Mouse (Mus musculus) intestine, embryonic 15.5 days (tissue): ENCODE results near the gene Slc2a13. TPM values are rescaled to one million over a fixed set of nuclear protein-coding genes. Genes with fewer than 3 reads are reported as not detected.

Source experiments
- ATAC-seq: fragments of 200-750 bp; cut with Nextera tagmentation; 2 replicates; pipeline ENCODE4 v1.8.0; 2017; ENCODE audit warnings: moderate TSS enrichment, moderate library complexity
- H3K27ac ChIP-seq: fragments of 300-500 bp; sonication (generic); 2 replicates; pipeline ENCODE4 v1.5.1; 2015; ENCODE audit warnings: mild to moderate bottlenecking, inconsistent platforms
- H3K27me3 ChIP-seq: fragments of 300-500 bp; sonication (generic); replicated peaks from 2 replicates; pipeline ENCODE4 v1.6.1; 2015; ENCODE audit warnings: inconsistent platforms
- H3K36me3 ChIP-seq: fragments of 300-500 bp; sonication (generic); 2 replicates; pipeline ENCODE4 v1.6.1; 2015; ENCODE audit warnings: inconsistent platforms
- H3K4me1 ChIP-seq: fragments of 300-500 bp; sonication (generic); replicated peaks from 2 replicates; pipeline ENCODE4 v1.6.1; 2015; ENCODE audit warnings: inconsistent platforms
- H3K4me2 ChIP-seq: fragments of 300-500 bp; sonication (generic); replicated peaks from 2 replicates; pipeline ENCODE4 v1.6.1; 2015; ENCODE audit warnings: mild to moderate bottlenecking, inconsistent platforms
- H3K4me3 ChIP-seq: fragments of 300-500 bp; sonication (generic); replicated peaks from 2 replicates; pipeline ENCODE4 v1.5.1; 2015; ENCODE audit warnings: inconsistent platforms
- H3K9ac ChIP-seq: fragments of 300-500 bp; sonication (generic); 2 replicates; pipeline ENCODE4 v1.6.1; 2015; ENCODE audit warnings: inconsistent platforms
- H3K9me3 ChIP-seq: fragments of 300-500 bp; sonication (generic); 2 replicates; pipeline ENCODE4 v1.6.1; 2016; ENCODE audit warnings: inconsistent platforms
- WGBS: fragments of 180-500 bp; shearing (Covaris S2); methylation state at CpG from one replicate; pipeline ENCODE4 v1.1.7; 2015; 5-methylcytosine and 5-hydroxymethylcytosine counted together
- polyA plus RNA-seq: library from polyadenylated mRNA; unstranded; fragments of >200 nt; fragmentation: Nextera tagmentation; extraction: Ambion mirVana; gene quantifications from 2 replicates; pipeline ENCODE4 v1.2.1, GENCODE M21; 2015

Slc2a13 gene
- polyA plus RNA-seq, 1 experiment from 2014 or later = 1.1 TPM

DNA sequence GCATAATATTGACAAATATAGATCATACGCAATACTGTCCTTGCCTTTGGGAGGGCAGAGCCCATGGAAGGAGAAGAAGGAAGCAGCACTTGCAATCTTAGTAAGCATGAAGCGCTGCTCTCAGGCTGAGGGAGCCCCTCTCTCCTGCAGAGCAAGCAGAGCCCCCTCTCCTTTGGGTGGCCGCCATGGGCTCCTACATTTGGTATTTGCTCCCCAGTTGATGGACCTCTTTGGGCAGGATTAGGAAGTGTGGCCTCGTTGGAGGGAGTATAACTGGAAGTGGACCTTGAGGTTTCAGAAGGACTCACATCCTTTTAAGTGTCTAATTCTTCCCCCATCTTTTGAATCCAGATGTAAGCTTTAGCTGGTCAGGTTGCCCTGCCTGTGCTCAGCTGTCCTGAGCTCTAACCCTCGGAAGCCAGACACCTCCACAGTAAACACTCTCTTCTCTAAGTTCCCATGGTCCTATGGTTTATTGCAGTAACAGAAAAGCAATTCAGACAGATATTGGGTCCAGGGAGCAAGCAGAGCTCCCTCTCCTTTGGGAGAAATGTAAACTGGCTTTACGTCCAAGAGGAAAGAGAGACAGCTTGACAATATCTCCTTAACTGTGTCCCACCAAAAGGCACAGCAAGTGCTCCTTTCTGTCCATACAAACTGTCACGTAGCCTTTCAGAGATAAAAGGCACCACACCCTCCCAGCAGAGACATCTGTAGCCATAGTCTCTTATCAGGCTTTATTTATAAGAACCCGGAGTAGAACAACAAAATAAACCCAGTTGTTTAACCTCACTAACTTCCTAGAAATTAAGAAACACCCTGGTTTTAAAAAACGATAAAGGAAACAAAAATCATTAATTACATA is 321.3 kb downstream of the Slc2a13 start:
- no peaks in the 10 kb centered on the region for H3K4me1 ChIP-seq
- no peaks in the 10 kb centered on the region for H3K9me3 ChIP-seq
- ATAC-seq = no peak
- no peak overlapping the region for H3K9ac ChIP-seq
- no peaks in the 10 kb centered on the region for H3K27me3 ChIP-seq
- H3K27ac ChIP-seq = no peak overlapping the region
- no peaks in the 10 kb centered on the region for H3K36me3 ChIP-seq
- 55% methylated on average over 9 of the region's 9 CpGs for WGBS
- H3K4me3 ChIP-seq = no peak overlapping the region
- H3K4me2 ChIP-seq = no peak overlapping the region

DNA sequence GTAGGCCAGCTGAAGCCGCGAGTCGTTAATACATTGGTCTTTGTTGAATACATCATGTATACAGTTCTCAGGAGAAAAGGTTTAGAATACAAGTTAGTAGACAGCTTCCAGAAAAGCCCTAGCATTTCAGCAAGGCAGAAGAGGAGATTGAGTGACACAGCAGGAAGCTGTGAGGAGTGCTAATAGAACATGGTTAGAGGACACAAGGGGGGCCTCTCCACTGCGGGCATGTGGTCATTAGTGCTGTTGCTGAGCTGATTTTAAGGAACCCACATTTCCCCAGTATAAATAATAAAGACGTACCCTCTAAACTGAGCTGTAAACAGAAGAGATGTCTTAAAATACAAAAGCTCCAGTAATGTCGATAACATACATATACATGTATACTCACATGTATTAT is 322.2 kb downstream of the Slc2a13 start:
- Histone ChIP-seq H3K9me3 (no peaks in the 10 kb centered on the region), H3K4me3 (no peak overlapping the region), H3K4me2 (no peak overlapping the region), H3K36me3 (no peaks in the 10 kb centered on the region), H3K27me3 (no peaks in the 10 kb centered on the region), H3K9ac (no peak overlapping the region), H3K4me1 (no peaks in the 10 kb centered on the region), H3K27ac (no peak overlapping the region)
- no peak for ATAC-seq
- WGBS = 73% methylated on average over 6 of the region's 6 CpGs

DNA sequence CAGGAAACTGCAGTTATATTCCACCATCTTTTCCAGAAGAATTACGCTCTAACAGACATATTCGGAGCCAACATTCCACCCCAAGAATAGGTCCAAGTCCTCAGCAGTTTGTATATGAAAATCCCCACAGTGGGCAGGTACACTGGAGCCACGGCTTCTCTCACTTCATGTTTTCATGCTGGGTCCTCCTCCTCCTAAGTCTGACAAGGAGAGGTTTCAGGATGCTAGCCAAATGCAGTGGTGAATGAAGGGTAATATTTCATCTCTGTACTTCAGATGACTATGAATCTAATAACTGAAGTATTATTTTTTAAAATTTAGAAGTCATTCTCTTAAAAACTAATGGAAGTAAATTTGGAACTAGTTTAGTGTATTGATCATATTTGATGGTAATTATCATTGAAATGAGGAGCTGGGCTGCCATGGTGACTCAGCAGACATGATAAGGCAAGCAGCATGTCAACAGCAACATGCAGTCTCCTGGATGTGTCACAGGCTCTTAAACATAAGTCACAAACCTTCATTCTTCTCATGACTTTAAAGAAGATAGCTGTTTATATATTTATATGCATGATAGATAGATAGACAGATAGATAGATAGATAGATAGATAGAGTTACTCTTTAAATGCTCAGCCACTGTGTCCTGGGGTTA is 332.3 kb downstream of the Slc2a13 start:
- WGBS = 88% methylated on average over 3 of the region's 3 CpGs
- Histone ChIP-seq H3K36me3 (no peaks in the 10 kb centered on the region), H3K27me3 (no peaks in the 10 kb centered on the region), H3K4me3 (no peak overlapping the region), H3K27ac (no peak overlapping the region), H3K9me3 (no peaks in the 10 kb centered on the region), H3K4me2 (no peak overlapping the region), H3K9ac (no peak overlapping the region), H3K4me1 (no peaks in the 10 kb centered on the region)
- ATAC-seq = no peak

DNA sequence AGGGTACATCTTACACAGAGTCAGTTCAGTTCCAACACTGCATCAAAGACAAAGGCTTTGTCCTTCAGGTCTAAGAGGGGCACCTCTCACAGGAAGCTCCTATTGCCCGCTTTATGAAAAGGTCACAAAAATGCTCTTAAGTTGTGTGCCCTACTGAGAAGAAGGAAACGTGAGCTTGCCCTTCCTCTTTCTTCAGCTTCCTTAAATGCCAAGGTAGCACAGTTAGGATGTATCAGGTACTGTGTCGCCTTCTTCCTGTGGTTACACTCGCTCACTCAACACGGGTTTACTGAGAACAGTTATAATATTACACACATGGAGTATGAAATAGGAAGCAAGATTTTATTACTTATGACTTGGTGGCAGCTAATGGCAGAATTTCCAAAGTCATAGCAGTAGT is 335.8 kb downstream of the Slc2a13 start:
- WGBS = 79% methylated on average over 5 of the region's 5 CpGs
- Histone ChIP-seq H3K9me3 (no peaks in the 10 kb centered on the region), H3K27me3 (no peaks in the 10 kb centered on the region), H3K9ac (no peak overlapping the region), H3K4me3 (no peak overlapping the region), H3K4me1 (no peaks in the 10 kb centered on the region), H3K36me3 (no peaks in the 10 kb centered on the region), H3K27ac (no peak overlapping the region), H3K4me2 (no peak overlapping the region)
- ATAC-seq = no peak

Other genes with a start within 250 kb of the Slc2a13 start
- 2.6 and 2.8 TPM in 2 replicates for gene Lrrk2, start 99.9 kb upstream of the Slc2a13 start, polyA plus RNA-seq